Mouse (Mus musculus): ENCODE measurements around the gene Epn2. TPM values are rescaled to one million over a fixed set of nuclear protein-coding genes. Genes with fewer than 3 reads are reported as not detected.
A peak's percentile ranks its signal among the peaks of the same experiment; 100 is the strongest.

Gene Epn2
- polyA plus RNA-seq, 1 experiment from 2014 or later = 76.2 TPM

- peak; percentile 59 for ATAC-seq (replicated peaks)
- Histone ChIP-seq H3K9me3 (no peaks in the 10 kb centered on the region), H3K4me3 (no peak within 1 kb of the TSS), H3K4me1 (peaks cover 34% of the 10 kb centered on the region), H3K27me3 (replicated peaks) (no peaks in the 10 kb centered on the region), H3K27ac (peak within 1 kb of the TSS; percentile 74), H3K4me2 (peak within 1 kb of the TSS; percentile 14), H3K9ac (no peak within 1 kb of the TSS; the same call in 1 of the 2 replicates), H3K36me3 (replicated peaks) (peaks cover 10% of the 10 kb centered on the region; the same call in 1 of the 2 replicates)
- WGBS = 6% methylated on average over 20 of the region's 20 CpGs
Observed at GRCm38 (mm10) chr11:61484613-61485540, 94.6 kb downstream of the Epn2 start, which contains the start of gene Mfap4. Gene Mfap4, plus strand, starts transcription at chr11:61485431.

DNA sequence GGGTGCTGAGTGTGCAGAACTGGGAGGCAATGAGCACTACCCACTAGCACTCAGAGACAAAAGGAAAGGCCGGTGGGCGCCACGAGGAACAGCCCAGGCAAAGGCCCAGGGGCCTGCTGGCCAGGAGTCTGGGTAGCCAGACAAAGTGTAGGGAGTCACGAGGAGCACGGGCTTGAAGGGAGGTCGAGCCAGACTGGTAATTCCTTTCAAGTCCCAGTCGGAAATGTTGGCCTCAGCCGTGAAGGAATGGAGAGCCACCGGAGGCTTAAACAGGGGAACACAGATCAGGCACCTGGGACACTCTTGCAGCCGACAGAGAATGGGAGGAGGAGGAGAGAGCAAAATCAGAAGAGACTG is 95.3 kb downstream of the Epn2 start:
- H3K27ac ChIP-seq = peak overlapping the region; percentile 74
- ATAC-seq (replicated peaks) = no peak
- H3K27me3 ChIP-seq (replicated peaks) = no peaks in the 10 kb centered on the region
- H3K9ac ChIP-seq = no peak overlapping the region
- no peaks in the 10 kb centered on the region for H3K9me3 ChIP-seq
- peaks cover 4% of the 10 kb centered on the region; the same call in 1 of the 2 replicates for H3K36me3 ChIP-seq (replicated peaks)
- WGBS = 13% methylated on average over 10 of the region's 10 CpGs
- peaks cover 28% of the 10 kb centered on the region for H3K4me1 ChIP-seq
- no peak overlapping the region for H3K4me3 ChIP-seq
- H3K4me2 ChIP-seq = 0 out of 2 replicates have a peak overlapping the region, but pooled peaks have one; percentile 14

DNA sequence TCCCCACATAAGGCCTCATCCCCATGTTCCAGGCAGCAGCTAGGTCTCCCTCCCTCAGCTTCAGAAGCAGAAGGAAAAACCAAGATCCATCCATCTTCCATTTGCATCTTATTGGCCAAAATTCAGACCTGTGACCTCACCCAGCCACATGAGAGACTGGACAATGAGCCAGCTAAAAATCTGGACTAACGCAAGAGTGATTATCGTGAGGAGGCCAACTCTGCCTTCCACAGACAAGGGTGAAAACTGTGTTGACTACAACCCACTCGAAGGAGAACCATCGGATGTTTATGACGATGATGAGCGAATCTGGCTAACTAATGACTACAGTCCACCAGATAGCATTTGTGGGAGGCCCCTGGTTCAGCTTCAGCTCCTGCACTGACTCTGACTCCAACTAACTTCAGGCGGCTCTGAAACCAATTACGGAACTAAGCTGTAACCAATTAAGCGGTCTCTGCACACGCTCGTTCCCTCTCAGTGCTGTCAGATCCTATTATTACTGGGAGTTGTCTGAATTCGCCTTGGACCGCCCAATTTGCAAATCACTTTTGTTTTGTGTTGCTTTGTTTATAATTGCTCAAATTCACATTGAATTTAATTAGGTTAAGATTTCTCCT is 96.2 kb downstream of the Epn2 start:
- H3K27ac ChIP-seq = no peak overlapping the region
- H3K27me3 ChIP-seq (replicated peaks) = no peaks in the 10 kb centered on the region
- ATAC-seq (replicated peaks) = no peak
- H3K9me3 ChIP-seq = no peaks in the 10 kb centered on the region
- H3K36me3 ChIP-seq (replicated peaks) = no peaks in the 10 kb centered on the region
- peaks cover 23% of the 10 kb centered on the region for H3K4me1 ChIP-seq
- 65% methylated on average over 13 of the region's 13 CpGs for WGBS
- H3K9ac ChIP-seq = no peak overlapping the region
- no peak overlapping the region for H3K4me3 ChIP-seq
- no peak overlapping the region for H3K4me2 ChIP-seq

DNA sequence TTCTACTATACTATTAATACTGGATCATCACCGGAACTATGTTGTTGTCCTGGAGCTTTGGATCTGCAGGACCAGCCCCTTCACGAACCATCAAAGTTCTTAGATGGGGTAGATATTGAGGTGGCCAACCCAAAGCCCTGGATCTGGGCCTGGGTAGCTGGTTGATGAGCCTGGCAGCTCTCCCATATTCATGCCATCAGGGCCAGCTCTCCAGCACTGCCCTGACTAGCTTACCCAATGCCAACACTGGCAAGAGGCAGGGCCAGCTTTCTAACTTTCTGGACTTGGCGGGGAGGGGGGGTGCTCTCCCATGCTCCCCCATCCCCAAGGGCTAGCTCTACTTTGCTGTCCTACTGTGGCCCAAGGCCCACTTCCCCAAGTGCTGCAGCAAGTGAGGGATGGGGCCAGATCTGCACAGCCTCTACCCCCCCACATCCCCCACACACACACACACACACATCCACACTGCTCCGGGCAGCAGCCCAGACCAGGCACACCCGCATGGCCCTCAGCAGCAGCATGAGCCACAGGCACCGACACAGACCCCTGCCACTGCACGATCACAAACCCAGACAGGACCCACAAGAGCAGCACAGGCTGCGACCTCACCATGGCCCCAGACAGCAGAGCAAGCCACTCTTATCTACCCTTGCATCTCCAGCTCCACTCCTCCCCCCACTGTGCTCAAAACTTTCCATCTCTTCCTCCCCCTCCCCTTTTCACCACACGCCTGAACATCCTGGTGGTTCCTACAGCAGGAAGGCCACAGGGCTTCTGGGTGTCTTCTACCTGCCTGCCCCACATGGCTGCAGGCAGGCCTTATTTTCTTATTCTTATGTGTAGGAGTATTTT is 98.0 kb downstream of the Epn2 start:
- ATAC-seq (replicated peaks) = no peak
- Histone ChIP-seq H3K36me3 (replicated peaks) (no peaks in the 10 kb centered on the region), H3K27ac (no peak overlapping the region), H3K4me2 (no peak overlapping the region), H3K27me3 (replicated peaks) (no peaks in the 10 kb centered on the region), H3K9me3 (no peaks in the 10 kb centered on the region), H3K9ac (no peak overlapping the region), H3K4me3 (no peak overlapping the region), H3K4me1 (peaks cover 24% of the 10 kb centered on the region)
- WGBS = 86% methylated on average over 9 of the region's 9 CpGs

GRCm38 (mm10) chr11:61478788-61479187 is 100.7 kb downstream of the Epn2 start:
- H3K4me1 ChIP-seq = peaks cover 6% of the 10 kb centered on the region
- H3K27me3 ChIP-seq (replicated peaks) = no peaks in the 10 kb centered on the region
- no peak overlapping the region for H3K4me3 ChIP-seq
- no peak overlapping the region for H3K27ac ChIP-seq
- no peak overlapping the region for H3K9ac ChIP-seq
- H3K4me2 ChIP-seq = no peak overlapping the region
- no peak for ATAC-seq (replicated peaks)
- no peaks in the 10 kb centered on the region for H3K36me3 ChIP-seq (replicated peaks)
- 90% methylated on average over 4 of the region's 4 CpGs for WGBS
- no peaks in the 10 kb centered on the region for H3K9me3 ChIP-seq

DNA sequence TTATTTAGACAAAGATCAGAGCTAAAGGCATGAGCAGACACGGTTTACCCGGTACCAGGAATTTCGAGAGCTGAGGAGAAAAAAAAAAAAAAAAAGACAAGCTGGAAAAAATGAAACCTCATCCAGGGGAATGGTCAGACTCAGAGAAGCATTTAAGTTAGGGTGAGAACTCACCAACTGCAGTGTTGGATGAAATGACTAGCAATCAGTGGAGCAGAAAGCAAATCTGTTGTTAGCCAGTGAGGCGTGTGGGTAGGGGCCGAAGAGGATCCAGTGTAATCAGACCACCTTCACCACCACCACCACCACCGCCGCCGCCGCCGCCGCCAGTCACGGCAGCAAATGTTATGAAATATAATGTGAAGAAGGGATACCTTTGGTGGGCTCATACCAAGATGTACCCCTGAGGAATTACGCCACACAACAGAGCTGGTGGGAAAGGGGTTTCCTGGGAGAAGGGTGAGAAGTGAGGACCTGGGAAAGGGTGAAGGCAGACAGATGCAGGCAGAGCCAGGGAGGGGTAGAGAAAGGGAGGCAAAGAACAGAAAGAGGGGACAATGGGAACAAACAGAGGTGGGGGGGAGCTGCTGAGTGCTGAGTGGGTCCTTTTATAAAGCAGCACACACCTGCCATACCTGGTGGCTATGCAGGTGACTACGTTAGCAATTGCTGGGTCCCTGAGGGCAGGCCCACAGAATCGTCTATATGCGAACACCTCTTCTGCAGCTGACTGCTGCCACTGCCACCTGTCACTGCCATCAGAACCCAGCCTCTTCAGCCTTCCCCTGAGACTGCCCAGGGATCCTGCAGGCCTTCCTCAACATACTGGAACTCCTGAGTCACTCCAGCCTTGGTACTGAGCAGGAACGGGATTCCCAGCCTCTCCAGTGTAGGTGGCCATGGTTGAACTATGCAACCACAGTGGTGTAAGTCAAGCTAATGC is 101.7 kb downstream of the Epn2 start:
- no peak for ATAC-seq (replicated peaks)
- Histone ChIP-seq H3K4me3 (peak overlapping the region; percentile 12; the same call in 1 of the 2 replicates), H3K9me3 (no peaks in the 10 kb centered on the region), H3K9ac (0 out of 2 replicates have a peak overlapping the region, but pooled peaks have one; percentile 10), H3K27me3 (replicated peaks) (no peaks in the 10 kb centered on the region), H3K4me1 (peaks cover 6% of the 10 kb centered on the region), H3K27ac (0 out of 2 replicates have a peak overlapping the region, but pooled peaks have one; percentile 28), H3K4me2 (peak overlapping the region; percentile 42), H3K36me3 (replicated peaks) (no peaks in the 10 kb centered on the region)
- 44% methylated on average over 17 of the region's 17 CpGs for WGBS

GRCm38 (mm10) chr11:61476786-61477382 is 102.6 kb downstream of the Epn2 start:
- peak overlapping the region; percentile 12 for H3K4me3 ChIP-seq
- 47% methylated on average over 12 of the region's 12 CpGs for WGBS

DNA sequence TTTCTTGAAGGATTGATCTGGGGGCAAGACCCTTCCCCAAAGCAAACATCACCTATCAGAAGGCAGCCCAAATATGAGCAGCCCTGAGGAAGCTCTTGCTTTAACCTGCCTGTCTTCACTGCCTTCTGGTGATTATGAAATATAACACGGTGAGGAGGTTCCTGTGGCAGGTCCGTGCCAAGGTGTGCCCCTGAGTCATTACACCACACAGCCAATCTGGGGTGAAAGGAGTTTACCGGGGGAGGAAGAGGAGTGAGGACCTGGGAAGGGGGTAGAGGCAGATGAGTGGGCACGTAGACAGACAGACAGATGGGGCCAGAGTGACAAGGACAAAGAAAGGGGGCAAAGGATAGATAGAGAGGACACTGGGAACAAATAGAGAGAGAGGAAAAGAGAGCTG is 105.9 kb downstream of the Epn2 start:
- H3K36me3 ChIP-seq (replicated peaks) = no peaks in the 10 kb centered on the region
- no peak overlapping the region for H3K4me2 ChIP-seq
- no peaks in the 10 kb centered on the region for H3K9me3 ChIP-seq
- H3K27ac ChIP-seq = no peak overlapping the region
- no peaks in the 10 kb centered on the region for H3K27me3 ChIP-seq (replicated peaks)
- H3K4me1 ChIP-seq = peaks cover 6% of the 10 kb centered on the region
- WGBS = 73% methylated on average over 4 of the region's 4 CpGs
- ATAC-seq (replicated peaks) = no peak
- no peak overlapping the region for H3K9ac ChIP-seq
- no peak overlapping the region for H3K4me3 ChIP-seq

More at GRCm38 (mm10) chr11:61476786-61477382, 102.6 kb downstream of the Epn2 start:
- Histone ChIP-seq H3K4me1 (peaks cover 6% of the 10 kb centered on the region), H3K4me2 (peak overlapping the region; percentile 42), H3K36me3 (replicated peaks) (no peaks in the 10 kb centered on the region), H3K9me3 (no peaks in the 10 kb centered on the region), H3K27me3 (replicated peaks) (no peaks in the 10 kb centered on the region), H3K27ac (peak overlapping the region; percentile 28; the same call in 1 of the 2 replicates), H3K9ac (peak overlapping the region; percentile 10; the same call in 1 of the 2 replicates)
- no peak for ATAC-seq (replicated peaks)

DNA sequence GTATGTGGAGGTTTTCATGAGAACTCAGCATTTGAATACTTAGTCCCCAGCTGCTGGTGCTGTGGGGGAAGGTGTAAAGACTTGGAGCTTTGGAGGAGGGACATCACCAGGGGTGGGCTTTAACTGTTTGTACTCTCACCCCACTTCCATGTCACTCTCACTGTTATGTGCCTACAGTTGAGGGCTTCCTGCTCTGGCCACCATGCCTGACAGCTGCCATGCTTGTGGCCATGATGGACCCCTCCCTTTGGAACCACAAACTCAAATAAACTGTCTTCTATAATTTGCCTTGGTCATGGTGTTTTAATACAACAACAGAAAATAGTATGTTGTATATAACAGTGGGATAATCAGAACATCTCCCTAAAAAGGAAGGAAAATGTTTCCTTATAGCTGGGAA is 108.6 kb downstream of the Epn2 start:
- no peaks in the 10 kb centered on the region for H3K4me1 ChIP-seq
- no peak overlapping the region for H3K9ac ChIP-seq
- H3K9me3 ChIP-seq = no peaks in the 10 kb centered on the region
- H3K27me3 ChIP-seq (replicated peaks) = no peaks in the 10 kb centered on the region
- H3K4me2 ChIP-seq = no peak overlapping the region
- no peak overlapping the region for H3K27ac ChIP-seq
- no peak for ATAC-seq (replicated peaks)
- H3K4me3 ChIP-seq = no peak overlapping the region
- no peaks in the 10 kb centered on the region for H3K36me3 ChIP-seq (replicated peaks)

DNA sequence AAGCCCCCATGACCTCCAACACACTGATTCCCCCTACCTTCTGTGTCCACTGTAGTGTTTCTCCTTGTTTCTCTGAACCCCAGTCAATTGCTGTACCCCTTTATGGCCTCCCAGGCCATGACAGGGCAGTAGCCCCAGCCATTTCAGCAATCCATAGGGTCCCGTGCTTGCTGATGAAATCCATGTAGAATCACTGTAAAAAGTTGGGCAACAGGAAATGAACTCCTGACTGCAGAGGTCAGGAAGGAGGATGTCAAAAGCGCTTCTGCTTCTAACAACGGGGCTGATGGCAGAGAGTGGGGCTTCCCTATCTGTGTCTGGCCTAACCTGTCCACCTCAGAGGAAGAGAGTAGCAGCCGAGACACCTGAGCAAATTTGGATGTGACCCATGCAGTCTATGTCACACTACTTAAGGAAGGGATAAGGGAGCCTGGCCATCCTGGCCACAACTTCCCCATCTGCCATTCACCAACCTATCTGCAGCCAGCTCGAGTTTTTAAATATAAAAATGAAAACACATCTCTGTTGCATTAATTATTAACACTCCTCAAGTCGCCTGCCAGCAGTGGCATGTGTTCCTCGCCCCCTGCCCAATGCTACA is 110.1 kb downstream of the Epn2 start:
- no peak overlapping the region for H3K4me2 ChIP-seq
- no peak for ATAC-seq (replicated peaks)
- no peaks in the 10 kb centered on the region for H3K4me1 ChIP-seq
- H3K9me3 ChIP-seq = no peaks in the 10 kb centered on the region
- H3K36me3 ChIP-seq (replicated peaks) = no peaks in the 10 kb centered on the region
- H3K4me3 ChIP-seq = no peak overlapping the region
- H3K27me3 ChIP-seq (replicated peaks) = no peaks in the 10 kb centered on the region
- H3K9ac ChIP-seq = no peak overlapping the region
- no peak overlapping the region for H3K27ac ChIP-seq
- 72% methylated on average over 7 of the region's 7 CpGs for WGBS

All from midbrain, embryonic 15.5 days (tissue).